Mouse (Mus musculus): ENCODE measurements at regions not wholly inside any gene's neighbourhood (a gene's known extent, or its start where the extent isn't known, plus 50 kb on each side); places are given as distances from the start of the nearest gene placed in this dataset.

- 89% methylated on average over 2 of the region's 2 CpGs for WGBS
- H3K9me3 ChIP-seq (ENCODE audit: control insufficient read depth, low read length), result no peaks in the 10 kb centered on the region
- no peaks in the 10 kb centered on the region for H3K27me3 ChIP-seq (ENCODE audit: control insufficient read depth, insufficient read depth, low read length)
- no peak for ATAC-seq (ENCODE audit: low FRiP score)
- H3K36me3 ChIP-seq (replicated peaks; ENCODE audit: control insufficient read depth, insufficient read depth), result no peaks in the 10 kb centered on the region
- no peaks in the 10 kb centered on the region for H3K4me1 ChIP-seq (replicated peaks; ENCODE audit: control insufficient read depth, insufficient read depth, low read length)
- H3K9ac ChIP-seq, result no peak overlapping the region
- H3K4me3 ChIP-seq (replicated peaks; ENCODE audit: low read length), result no peak overlapping the region
- H3K4me2 ChIP-seq (replicated peaks), result no peak overlapping the region
- DNase-seq (ENCODE audit: low spot score), result no peak
- no peak overlapping the region for H3K27ac ChIP-seq
Measured at GRCm38 (mm10) chr10:66181231-66181630, 914.7 kb upstream of the Jmjd1c start.

DNA sequence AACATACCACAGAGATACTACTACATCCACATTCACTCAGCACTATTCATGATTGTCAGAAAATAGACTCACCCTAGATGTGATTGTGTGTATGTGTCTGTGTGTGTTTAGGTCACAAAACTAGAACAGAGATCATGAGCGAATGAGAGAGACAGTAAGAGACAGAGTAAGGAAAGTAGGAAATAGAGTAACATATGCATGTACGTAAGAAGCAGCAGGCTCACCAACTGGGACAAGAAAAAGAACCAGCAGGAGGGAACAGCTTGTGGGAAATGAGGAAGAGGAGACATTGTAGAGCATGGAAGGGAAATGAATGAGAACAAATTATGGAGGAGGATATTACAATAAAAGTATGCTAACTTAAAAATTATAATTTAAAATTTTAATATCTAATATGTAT, 912.9 kb upstream of the Jmjd1c start:
- Histone ChIP-seq H3K27me3 (ENCODE audit: control insufficient read depth, insufficient read depth, low read length) (no peaks in the 10 kb centered on the region), H3K9me3 (ENCODE audit: control insufficient read depth, low read length) (no peaks in the 10 kb centered on the region), H3K4me3 (replicated peaks; ENCODE audit: low read length) (no peak overlapping the region), H3K9ac (no peak overlapping the region), H3K36me3 (replicated peaks; ENCODE audit: control insufficient read depth, insufficient read depth) (no peaks in the 10 kb centered on the region), H3K4me1 (replicated peaks; ENCODE audit: control insufficient read depth, insufficient read depth, low read length) (no peaks in the 10 kb centered on the region), H3K27ac (no peak overlapping the region), H3K4me2 (replicated peaks) (no peak overlapping the region)
- DNase-seq (ENCODE audit: low spot score) (no peak), ATAC-seq (ENCODE audit: low FRiP score) (no peak)
- 77% methylated on average over 2 of the region's 2 CpGs for WGBS

DNA sequence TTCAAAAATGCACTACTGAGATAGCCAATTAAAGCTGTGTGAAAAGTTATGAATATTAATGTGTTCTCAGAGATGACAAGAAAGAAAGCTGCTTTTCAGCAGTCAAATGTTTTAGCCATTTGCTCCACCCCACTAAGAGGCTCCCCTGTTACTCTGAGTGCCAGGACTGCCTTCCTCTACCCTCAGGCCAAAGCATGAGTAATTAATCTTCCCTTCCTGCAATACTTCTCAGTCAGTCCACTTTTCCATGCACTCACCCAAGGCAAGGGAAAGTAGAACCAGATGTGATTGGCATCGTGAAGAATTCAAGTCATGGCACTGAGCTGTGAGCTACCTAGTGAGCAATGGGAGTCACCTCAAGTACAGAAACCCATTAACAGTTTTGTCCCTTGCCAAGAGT, 908.9 kb upstream of the Jmjd1c start:
- H3K9me3 ChIP-seq (ENCODE audit: control insufficient read depth, low read length), result no peaks in the 10 kb centered on the region
- no peaks in the 10 kb centered on the region for H3K27me3 ChIP-seq (ENCODE audit: control insufficient read depth, insufficient read depth, low read length)
- H3K4me3 ChIP-seq (replicated peaks; ENCODE audit: low read length), result no peak overlapping the region
- H3K27ac ChIP-seq, result no peak overlapping the region
- 59% methylated on average over 1 of the region's 1 CpGs for WGBS
- 0 out of 2 replicates have a peak, but pooled peaks have one; percentile 46 for ATAC-seq (ENCODE audit: low FRiP score)
- no peak overlapping the region for H3K9ac ChIP-seq
- DNase-seq (ENCODE audit: low spot score), result no peak
- H3K4me1 ChIP-seq (replicated peaks; ENCODE audit: control insufficient read depth, insufficient read depth, low read length), result no peaks in the 10 kb centered on the region
- no peaks in the 10 kb centered on the region for H3K36me3 ChIP-seq (replicated peaks; ENCODE audit: control insufficient read depth, insufficient read depth)
- no peak overlapping the region for H3K4me2 ChIP-seq (replicated peaks)

DNA sequence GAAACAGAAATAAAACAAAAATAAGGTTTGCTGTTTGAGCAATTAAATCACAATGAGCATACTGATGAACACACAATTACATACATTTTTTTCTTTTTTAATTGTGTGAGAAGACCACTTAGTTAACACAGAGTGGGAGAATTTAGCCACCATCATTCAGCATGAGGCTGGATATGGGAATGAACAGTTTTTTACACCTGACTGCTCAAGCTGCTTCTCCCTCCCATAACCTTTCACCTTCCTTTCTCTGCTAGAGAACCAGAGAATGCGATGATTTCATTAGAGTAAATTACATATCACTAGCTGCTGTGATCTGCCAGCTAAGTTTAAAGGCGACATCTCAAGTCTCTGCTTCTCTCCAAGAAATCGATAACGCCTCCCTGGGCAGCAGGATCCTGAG, 894.8 kb upstream of the Jmjd1c start:
- ATAC-seq (ENCODE audit: low FRiP score) (no peak), DNase-seq (ENCODE audit: low spot score) (no peak)
- no peak overlapping the region for H3K27ac ChIP-seq
- no peaks in the 10 kb centered on the region for H3K4me1 ChIP-seq (replicated peaks; ENCODE audit: control insufficient read depth, insufficient read depth, low read length)
- no peaks in the 10 kb centered on the region for H3K36me3 ChIP-seq (replicated peaks; ENCODE audit: control insufficient read depth, insufficient read depth)
- no peak overlapping the region for H3K9ac ChIP-seq
- WGBS, result 54% methylated on average over 4 of the region's 4 CpGs
- H3K27me3 ChIP-seq (ENCODE audit: control insufficient read depth, insufficient read depth, low read length), result no peaks in the 10 kb centered on the region
- H3K9me3 ChIP-seq (ENCODE audit: control insufficient read depth, low read length), result no peaks in the 10 kb centered on the region
- H3K4me3 ChIP-seq (replicated peaks; ENCODE audit: low read length), result no peak overlapping the region
- H3K4me2 ChIP-seq (replicated peaks), result no peak overlapping the region

DNA sequence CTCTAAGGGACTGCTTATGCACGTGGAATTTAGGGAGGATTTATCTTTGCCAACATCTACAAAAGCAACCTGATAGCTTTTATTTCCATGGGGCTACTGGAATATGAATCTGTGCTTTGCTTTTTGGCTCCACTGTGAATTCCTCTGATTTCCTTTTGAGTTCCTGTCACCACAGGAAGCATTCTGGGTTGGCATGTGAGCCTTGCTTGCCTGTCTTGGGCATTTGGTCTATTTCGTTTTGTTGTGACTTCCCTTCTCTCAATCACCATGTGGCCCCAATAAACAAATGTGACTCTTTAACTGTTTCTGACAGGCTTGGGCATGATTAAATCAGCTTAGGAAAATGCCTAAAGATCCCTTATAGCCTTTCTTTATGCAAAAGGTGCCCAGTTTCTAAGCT, 867.8 kb upstream of the Jmjd1c start:
- Histone ChIP-seq H3K36me3 (replicated peaks; ENCODE audit: control insufficient read depth, insufficient read depth) (no peaks in the 10 kb centered on the region), H3K9ac (no peak overlapping the region), H3K4me3 (replicated peaks; ENCODE audit: low read length) (no peak overlapping the region), H3K27me3 (ENCODE audit: control insufficient read depth, insufficient read depth, low read length) (no peaks in the 10 kb centered on the region), H3K9me3 (ENCODE audit: control insufficient read depth, low read length) (no peaks in the 10 kb centered on the region), H3K27ac (no peak overlapping the region), H3K4me2 (replicated peaks) (no peak overlapping the region), H3K4me1 (replicated peaks; ENCODE audit: control insufficient read depth, insufficient read depth, low read length) (no peaks in the 10 kb centered on the region)
- DNase-seq (ENCODE audit: low spot score) (no peak), ATAC-seq (ENCODE audit: low FRiP score) (no peak)
- WGBS, result 62% methylated on average over 2 of the region's 2 CpGs

DNA sequence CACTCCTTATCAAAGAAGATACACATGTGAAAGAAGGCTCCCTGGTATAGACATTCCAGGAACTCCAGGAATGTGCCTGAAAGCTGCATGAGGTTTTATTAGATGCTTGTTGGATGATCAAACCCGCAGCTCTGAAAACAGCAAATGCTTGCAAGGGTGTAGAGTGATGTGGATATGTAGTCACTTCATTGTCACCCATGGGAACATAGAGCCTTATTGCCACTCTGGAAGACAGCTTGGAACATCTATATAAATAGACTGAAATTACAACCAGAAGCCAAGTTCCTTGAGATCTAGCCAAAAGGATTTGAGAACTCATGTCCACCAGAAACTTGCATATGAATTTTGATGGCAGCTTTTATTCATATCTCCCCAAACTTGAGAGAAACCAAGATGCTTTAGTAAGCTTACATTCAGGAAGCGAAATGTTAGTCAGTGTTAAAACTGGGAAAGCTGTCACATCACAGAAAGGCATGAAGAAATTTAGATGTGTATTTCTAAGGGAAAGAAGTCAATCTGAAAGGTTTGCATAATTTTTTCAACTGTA, 861.5 kb upstream of the Jmjd1c start:
- H3K4me2 ChIP-seq (replicated peaks), result no peak overlapping the region
- H3K4me3 ChIP-seq (replicated peaks; ENCODE audit: low read length), result no peak overlapping the region
- no peaks in the 10 kb centered on the region for H3K36me3 ChIP-seq (replicated peaks; ENCODE audit: control insufficient read depth, insufficient read depth)
- no peak overlapping the region for H3K27ac ChIP-seq
- H3K27me3 ChIP-seq (ENCODE audit: control insufficient read depth, insufficient read depth, low read length), result no peaks in the 10 kb centered on the region
- ATAC-seq (ENCODE audit: low FRiP score) (no peak), DNase-seq (ENCODE audit: low spot score) (no peak)
- H3K9ac ChIP-seq, result no peak overlapping the region
- 79% methylated on average over 2 of the region's 2 CpGs for WGBS
- H3K9me3 ChIP-seq (ENCODE audit: control insufficient read depth, low read length), result no peaks in the 10 kb centered on the region
- H3K4me1 ChIP-seq (replicated peaks; ENCODE audit: control insufficient read depth, insufficient read depth, low read length), result no peaks in the 10 kb centered on the region

DNA sequence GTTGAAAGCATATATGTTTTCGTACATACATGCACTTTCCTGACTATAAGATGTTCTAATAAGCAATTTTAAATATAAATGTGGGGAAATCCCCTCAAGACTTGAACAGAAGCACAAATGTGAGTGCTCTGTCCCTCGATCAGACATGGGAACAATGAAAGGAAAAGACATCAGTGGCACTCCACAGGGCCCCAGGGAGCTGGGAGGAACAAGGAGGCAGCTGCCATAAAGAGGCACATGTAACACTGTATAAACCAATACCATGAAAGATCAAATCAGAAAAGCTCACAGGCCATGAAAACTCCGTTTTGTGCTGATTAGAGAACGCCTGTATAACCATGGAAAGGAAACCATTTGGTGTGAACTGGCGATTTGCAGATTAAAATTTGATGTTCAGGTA, 839.5 kb upstream of the Jmjd1c start:
- H3K9ac ChIP-seq, result no peak overlapping the region
- H3K27ac ChIP-seq, result no peak overlapping the region
- WGBS, result 42% methylated on average over 5 of the region's 5 CpGs
- no peak overlapping the region for H3K4me3 ChIP-seq (replicated peaks; ENCODE audit: low read length)
- no peaks in the 10 kb centered on the region for H3K9me3 ChIP-seq (ENCODE audit: control insufficient read depth, low read length)
- no peaks in the 10 kb centered on the region for H3K36me3 ChIP-seq (replicated peaks; ENCODE audit: control insufficient read depth, insufficient read depth)
- DNase-seq (ENCODE audit: low spot score) (no peak), ATAC-seq (ENCODE audit: low FRiP score) (no peak)
- peaks cover 10% of the 10 kb centered on the region; the same call in 1 of the 2 replicates for H3K4me1 ChIP-seq (replicated peaks; ENCODE audit: control insufficient read depth, insufficient read depth, low read length)
- H3K27me3 ChIP-seq (ENCODE audit: control insufficient read depth, insufficient read depth, low read length), result no peaks in the 10 kb centered on the region
- no peak overlapping the region for H3K4me2 ChIP-seq (replicated peaks)

DNA sequence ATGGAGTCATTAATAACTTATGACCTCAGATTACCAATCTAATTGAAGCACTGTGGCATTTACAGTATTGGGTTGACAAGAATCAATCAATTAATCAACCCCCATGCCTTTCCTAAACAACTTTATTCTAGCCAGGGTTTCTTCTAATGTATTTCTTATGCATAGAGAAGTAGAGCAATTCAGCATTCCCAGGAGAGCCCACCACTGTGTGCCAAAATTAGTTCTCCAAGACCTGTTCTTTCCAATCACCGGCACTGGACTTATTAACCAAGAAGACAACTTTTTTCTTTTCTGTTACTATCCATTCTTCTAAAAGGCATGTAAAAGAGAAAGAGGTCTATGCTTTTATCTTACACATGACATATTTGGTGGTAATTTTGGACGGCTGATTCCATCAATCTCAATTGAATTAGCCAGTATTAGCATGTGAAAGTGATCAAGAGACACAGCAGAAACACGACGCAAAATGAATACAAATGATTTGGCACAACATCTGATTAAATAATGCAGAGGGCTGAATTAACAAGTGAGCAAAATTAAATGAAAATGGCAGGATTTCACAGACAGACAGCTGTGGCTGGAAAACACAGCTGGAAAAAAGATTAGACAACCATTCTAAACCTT, 825.2 kb upstream of the Jmjd1c start:
- ATAC-seq (ENCODE audit: low FRiP score), result peak; percentile 43; the same call in 1 of the 2 replicates
- Histone ChIP-seq H3K27me3 (ENCODE audit: control insufficient read depth, insufficient read depth, low read length) (no peaks in the 10 kb centered on the region), H3K4me2 (replicated peaks) (no peak overlapping the region), H3K9me3 (ENCODE audit: control insufficient read depth, low read length) (no peaks in the 10 kb centered on the region), H3K4me1 (replicated peaks; ENCODE audit: control insufficient read depth, insufficient read depth, low read length) (no peaks in the 10 kb centered on the region), H3K27ac (no peak overlapping the region), H3K9ac (no peak overlapping the region), H3K36me3 (replicated peaks; ENCODE audit: control insufficient read depth, insufficient read depth) (no peaks in the 10 kb centered on the region), H3K4me3 (replicated peaks; ENCODE audit: low read length) (no peak overlapping the region)
- peak; percentile 62 for DNase-seq (ENCODE audit: low spot score)
- WGBS, result 35% methylated on average over 4 of the region's 4 CpGs

GRCm38 (mm10) chr10:66295628-66296027, 800.3 kb upstream of the Jmjd1c start:
- no peaks in the 10 kb centered on the region for H3K9me3 ChIP-seq (ENCODE audit: control insufficient read depth, low read length)
- no peak overlapping the region for H3K4me3 ChIP-seq (replicated peaks; ENCODE audit: low read length)
- DNase-seq (ENCODE audit: low spot score), result no peak
- H3K36me3 ChIP-seq (replicated peaks; ENCODE audit: control insufficient read depth, insufficient read depth), result no peaks in the 10 kb centered on the region
- no peak overlapping the region for H3K9ac ChIP-seq
- ATAC-seq (ENCODE audit: low FRiP score), result no peak
- no peaks in the 10 kb centered on the region for H3K4me1 ChIP-seq (replicated peaks; ENCODE audit: control insufficient read depth, insufficient read depth, low read length)
- no peak overlapping the region for H3K4me2 ChIP-seq (replicated peaks)
- no peak overlapping the region for H3K27ac ChIP-seq
- H3K27me3 ChIP-seq (ENCODE audit: control insufficient read depth, insufficient read depth, low read length), result no peaks in the 10 kb centered on the region
- 42% methylated on average over 4 of the region's 4 CpGs for WGBS

Data from hindbrain, embryonic 14.5 days (tissue).